Mouse (Mus musculus) thymus, postnatal 10 days (tissue): ENCODE measurements around the gene Smok3c.
"Not testable (repeated sequence)": the region's sequence is repeated elsewhere in the genome, so short reads cannot be mapped to it uniquely, and the experiment has no call there.

ENCODE experiments used
- DNase-seq, 2 experiments: peaks; one replicate each; pipeline ENCODE4 v3.0.0; 2021; ENCODE audit warnings: low spot score in 2 of 2

The Smok3c gene

GRCm38 (mm10) chr5:138094474-138094873 is 41.5 kb downstream of the Smok3c start:
- DNase-seq: no peak

GRCm38 (mm10) chr5:138104976-138105375 is 52.0 kb downstream of the Smok3c start:
- no peak for DNase-seq

- no peak for DNase-seq
These were observed 54.1 kb downstream of the Smok3c start for GRCm38 (mm10) chr5:138107130-138107529.

- not testable (repeated sequence) for DNase-seq
These were observed 56.9 kb downstream of the Smok3c start for GRCm38 (mm10) chr5:138109847-138110396.
